Mouse (Mus musculus) heart, adult 11 months (tissue): Measurements from ENCODE around the gene Adat1.
A peak's percentile ranks its signal among the peaks of the same experiment; 100 is the strongest.

Experiments
- DNase-seq: peaks from one replicate; pipeline ENCODE4 v3.0.0; 2022

Gene Adat1

GRCm38 (mm10) chr8:111967246-111967870, 24.7 kb downstream of the Adat1 start:
- DNase-seq: no peak

- DNase-seq: peak; percentile 69
These were observed 27.1 kb downstream of the Adat1 start for GRCm38 (mm10) chr8:111964849-111965561.

GRCm38 (mm10) chr8:111964351-111964750, 27.8 kb downstream of the Adat1 start:
- DNase-seq: no peak

GRCm38 (mm10) chr8:111963546-111963945, 28.6 kb downstream of the Adat1 start:
- peak; percentile 46 for DNase-seq

GRCm38 (mm10) chr8:111963091-111963490, 29.0 kb downstream of the Adat1 start:
- peak; percentile 62 for DNase-seq

- no peak for DNase-seq
These were observed 29.5 kb downstream of the Adat1 start for GRCm38 (mm10) chr8:111962589-111962988.

GRCm38 (mm10) chr8:111961330-111961729, 30.8 kb downstream of the Adat1 start:
- DNase-seq: no peak

- DNase-seq: peak; percentile 82
These were observed 31.3 kb downstream of the Adat1 start for GRCm38 (mm10) chr8:111960591-111961321.

- DNase-seq: peak; percentile 84
These were observed 34.9 kb downstream of the Adat1 start for GRCm38 (mm10) chr8:111957231-111957630.

- peak; percentile 61 for DNase-seq
These were observed 36.2 kb downstream of the Adat1 start for GRCm38 (mm10) chr8:111955879-111956278.

- DNase-seq: peak; percentile 90
These were observed 37.1 kb downstream of the Adat1 start for GRCm38 (mm10) chr8:111954844-111955594.

- DNase-seq: no peak
These were observed 40.2 kb downstream of the Adat1 start for GRCm38 (mm10) chr8:111951936-111952335.

GRCm38 (mm10) chr8:111951317-111951716, 40.8 kb downstream of the Adat1 start:
- peak; percentile 89 for DNase-seq

GRCm38 (mm10) chr8:111950846-111951245, 41.3 kb downstream of the Adat1 start:
- DNase-seq: no peak

- peak; percentile 56 for DNase-seq
These were observed 44.1 kb downstream of the Adat1 start for GRCm38 (mm10) chr8:111947954-111948353.

- DNase-seq: no peak
These were observed 45.0 kb downstream of the Adat1 start for GRCm38 (mm10) chr8:111947144-111947543.

GRCm38 (mm10) chr8:111943544-111943943, 48.6 kb downstream of the Adat1 start:
- no peak for DNase-seq

GRCm38 (mm10) chr8:111941101-111941454, 51.0 kb downstream of the Adat1 start:
- peak; percentile 94 for DNase-seq

- peak; percentile 100 for DNase-seq
These were observed 51.7 kb downstream of the Adat1 start, which contains the start of gene Gabarapl2 for GRCm38 (mm10) chr8:111940171-111941100. Gene Gabarapl2, plus strand, starts transcription at chr8:111940703.

- DNase-seq: peak; percentile 97
These were observed 52.5 kb downstream of the Adat1 start for GRCm38 (mm10) chr8:111939516-111940142.
